Mouse (Mus musculus) stomach, postnatal 0 days (tissue): ENCODE data around the gene Nup37. TPM values are rescaled to one million over a fixed set of nuclear protein-coding genes. Genes with fewer than 3 reads are reported as not detected.

Experiments
- ATAC-seq: fragments of 200-750 bp; cut with Nextera tagmentation; 2 replicates; pipeline ENCODE4 v1.8.0; 2017; ENCODE audit not compliant: low FRiP score, low TSS enrichment
- DNase-seq: peaks from one replicate; pipeline ENCODE4 v3.0.0-alpha.2; 2016; ENCODE audit warnings: low spot score
- H3K27ac ChIP-seq: fragments of 300-500 bp; sonication (generic); replicated peaks from 2 replicates; pipeline ENCODE4 v1.5.1; 2014; ENCODE audit warnings: mild to moderate bottlenecking, control low read depth
- H3K27me3 ChIP-seq: fragments of 300-500 bp; sonication (generic); 2 replicates; pipeline ENCODE4 v1.6.1; 2014; ENCODE audit warnings: low read length; ENCODE audit not compliant: control insufficient read depth, insufficient read depth
- H3K36me3 ChIP-seq: fragments of 300-500 bp; sonication (generic); 2 replicates; pipeline ENCODE4 v1.6.1; 2014; ENCODE audit warnings: low read length, mixed read lengths; ENCODE audit not compliant: control insufficient read depth, insufficient read depth
- H3K4me1 ChIP-seq: fragments of 300-500 bp; sonication (generic); replicated peaks from 2 replicates; pipeline ENCODE4 v1.6.1; 2014; ENCODE audit warnings: antibody characterized with exemption; ENCODE audit not compliant: control insufficient read depth, insufficient read depth
- H3K4me2 ChIP-seq: fragments of 300-500 bp; sonication (generic); replicated peaks from 2 replicates; pipeline ENCODE4 v1.6.1; 2014; ENCODE audit warnings: low read depth, mild to moderate bottlenecking, control low read depth, moderate library complexity
- H3K4me3 ChIP-seq: fragments of 300-500 bp; sonication (generic); 2 replicates; pipeline ENCODE4 v1.5.1; 2014; ENCODE audit warnings: low read depth, low read length, control low read depth
- H3K9ac ChIP-seq: fragments of 300-500 bp; sonication (generic); 2 replicates; pipeline ENCODE4 v1.6.1; 2014; ENCODE audit warnings: mild to moderate bottlenecking, low read length, control low read depth, mixed read lengths
- H3K9me3 ChIP-seq: fragments of 300-500 bp; sonication (generic); 2 replicates; pipeline ENCODE4 v1.6.1; 2016; ENCODE audit warnings: low read length; ENCODE audit not compliant: control insufficient read depth
- CTCF ChIP-seq: IDR thresholded peaks from 2 replicates; pipeline ENCODE4 v1.5.1; 2016; ENCODE audit warnings: antibody characterized with exemption, low read depth, mild to moderate bottlenecking, moderate library complexity
- EP300 ChIP-seq: optimal IDR thresholded peaks from 2 replicates; pipeline ENCODE3; 2016; ENCODE audit warnings: antibody characterized with exemption
- WGBS: fragments of 180-500 bp; shearing (Covaris S2); extraction: QIAGEN DNeasy Blood & Tissue Kit; methylation state at CpG from one replicate; pipeline ENCODE4 v1.1.7; 2014; 5-methylcytosine and 5-hydroxymethylcytosine counted together
- polyA plus RNA-seq: library from polyadenylated mRNA; unstranded; fragments of >200 nt; fragmentation: Nextera tagmentation; extraction: Ambion mirVana; gene quantifications from 2 replicates; pipeline ENCODE4 v1.2.1, GENCODE M21; 2015

The Nup37 gene
- polyA plus RNA-seq, result 32.0 and 37.4 TPM in 2 replicates

DNA sequence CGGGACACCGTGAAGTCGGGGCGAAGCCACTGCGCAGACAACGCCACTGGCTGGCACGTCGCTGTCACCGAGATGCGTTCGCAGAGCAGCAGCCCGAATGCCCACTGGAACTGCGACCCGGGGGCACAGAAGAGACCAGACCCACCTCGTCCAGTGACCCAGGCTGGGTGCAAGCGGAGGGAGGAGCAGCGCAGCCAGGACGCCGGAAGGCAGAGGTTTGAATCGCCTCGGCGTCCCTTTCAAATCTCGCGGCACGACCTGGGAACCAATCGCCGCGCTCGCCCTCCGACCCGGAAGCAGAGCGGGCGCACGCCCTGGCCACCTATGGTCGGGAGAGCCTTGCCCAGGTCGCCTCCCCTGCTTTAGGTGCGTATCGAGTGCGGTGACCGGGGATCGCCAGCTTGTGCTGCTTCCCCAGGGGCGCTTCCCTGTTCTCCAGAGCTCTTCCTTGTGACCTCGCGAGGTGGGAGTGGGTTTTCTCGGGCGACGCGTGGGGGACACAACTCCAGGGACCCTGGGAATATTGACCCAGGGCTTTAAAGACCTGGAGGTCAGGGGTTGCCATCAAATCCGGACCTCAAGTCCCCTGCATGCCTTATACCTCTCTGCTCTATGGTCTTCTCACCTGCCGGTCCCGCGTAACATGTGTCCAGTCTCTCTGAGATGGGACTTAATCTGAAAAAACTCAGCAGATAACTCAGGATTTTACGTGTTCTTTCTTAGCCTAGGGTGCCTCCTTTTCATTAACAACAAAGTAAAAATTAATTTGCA is at the start of gene Nup37, which contains the start of gene Parpbp:
Gene Nup37 (plus strand): TSS at position 286 of the 771 bp plus-strand sequence.
Gene Parpbp (minus strand): TSS at position 235 of the 771 bp plus-strand sequence.
- WGBS, result under 1% methylated on average over 50 of the region's 53 CpGs
- TF ChIP-seq CTCF, result 0 out of 2 replicates have a peak, but pooled peaks have one; percentile 15
- no peak for TF ChIP-seq EP300
- Histone ChIP-seq H3K4me3 (peak within 1 kb of the TSS; percentile 81), H3K4me2 (peak within 1 kb of the TSS; percentile 95), H3K4me1 (no peaks in the 10 kb centered on the region), H3K9me3 (no peaks in the 10 kb centered on the region), H3K27ac (no peak within 1 kb of the TSS), H3K9ac (peak within 1 kb of the TSS; percentile 84), H3K36me3 (0 out of 2 replicates have a peak, but pooled peaks cover 2% of the 10 kb centered on the region), H3K27me3 (no peaks in the 10 kb centered on the region)
- ATAC-seq, result peak; percentile 99
- peak; percentile 91 for DNase-seq

DNA sequence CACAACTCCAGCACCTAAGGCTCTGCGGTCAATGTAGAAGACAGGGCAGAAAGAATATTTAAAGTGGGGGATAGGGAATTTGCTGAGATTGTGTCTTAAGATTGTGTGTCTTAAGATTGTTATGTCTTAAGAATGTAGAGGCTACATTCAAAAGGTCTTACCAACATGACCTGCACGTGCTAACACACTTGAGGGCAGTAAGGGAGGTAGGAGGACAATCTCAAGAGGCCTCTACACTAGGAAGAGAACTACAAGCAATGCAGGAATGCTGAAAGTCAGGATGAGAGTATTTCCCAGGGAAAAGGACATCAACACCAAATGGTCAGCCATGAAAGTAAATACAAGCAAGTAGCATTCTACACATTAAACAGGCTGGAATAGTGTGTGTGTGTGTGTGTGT is 40.6 kb upstream of the Nup37 start:
- no peak overlapping the region for H3K27ac ChIP-seq
- no peak overlapping the region for H3K9ac ChIP-seq
- no peaks in the 10 kb centered on the region for H3K4me1 ChIP-seq
- H3K4me2 ChIP-seq, result no peak overlapping the region
- no peaks in the 10 kb centered on the region for H3K36me3 ChIP-seq
- DNase-seq (no peak), ATAC-seq (no peak)
- no peaks in the 10 kb centered on the region for H3K9me3 ChIP-seq
- 94% methylated on average over 2 of the region's 2 CpGs for WGBS
- H3K4me3 ChIP-seq, result no peak overlapping the region
- H3K27me3 ChIP-seq, result no peaks in the 10 kb centered on the region
- TF ChIP-seq EP300, result no peak
- TF ChIP-seq CTCF, result no peak

DNA sequence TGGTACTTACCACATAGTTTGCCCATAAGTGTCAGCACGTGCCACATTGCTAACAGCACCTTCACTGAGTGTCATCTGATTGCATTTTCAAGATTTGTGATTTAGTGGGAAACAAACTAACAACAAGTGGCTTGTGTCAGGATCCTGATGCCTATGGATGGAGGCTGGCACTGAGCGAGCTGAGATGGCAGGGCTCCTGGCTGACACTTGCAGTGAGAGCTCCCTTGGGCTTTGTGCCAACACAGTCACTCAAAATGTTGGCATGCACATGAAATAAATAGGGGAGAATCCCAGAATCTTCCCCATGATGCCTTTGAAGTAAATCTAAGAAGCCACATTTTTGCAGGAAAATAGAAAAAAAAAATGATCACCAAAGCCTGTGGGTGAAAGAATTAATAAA is 33.5 kb upstream of the Nup37 start:
- no peak overlapping the region for H3K9ac ChIP-seq
- no peaks in the 10 kb centered on the region for H3K27me3 ChIP-seq
- H3K36me3 ChIP-seq, result no peaks in the 10 kb centered on the region
- no peak overlapping the region for H3K4me3 ChIP-seq
- DNase-seq (no peak), ATAC-seq (no peak)
- H3K27ac ChIP-seq, result no peak overlapping the region
- TF ChIP-seq CTCF (no peak), EP300 (no peak)
- no peak overlapping the region for H3K4me2 ChIP-seq
- no peaks in the 10 kb centered on the region for H3K4me1 ChIP-seq
- 89% methylated on average over 2 of the region's 2 CpGs for WGBS
- no peaks in the 10 kb centered on the region for H3K9me3 ChIP-seq

DNA sequence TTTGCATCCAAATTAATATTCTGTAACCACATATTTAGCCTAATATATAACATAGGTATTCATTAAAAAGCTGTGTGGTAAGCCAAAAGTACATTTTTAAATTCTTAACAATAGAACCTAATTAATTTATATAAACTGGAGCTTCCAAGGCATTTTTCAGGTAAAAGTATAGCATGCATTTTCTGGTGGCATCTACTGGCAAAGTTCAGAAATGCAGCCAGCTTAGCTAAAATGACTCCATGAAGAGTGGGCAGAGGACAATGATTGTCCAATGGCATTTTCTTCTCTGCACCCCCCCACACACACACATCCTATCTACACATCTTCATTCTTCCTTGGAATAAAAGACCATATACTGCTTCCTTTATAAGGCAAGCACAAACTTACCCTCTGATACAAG is 27.1 kb upstream of the Nup37 start:
- H3K27me3 ChIP-seq, result no peaks in the 10 kb centered on the region
- H3K27ac ChIP-seq, result no peak overlapping the region
- no peaks in the 10 kb centered on the region for H3K9me3 ChIP-seq
- TF ChIP-seq CTCF (peak; percentile 55), EP300 (no peak)
- no peak for DNase-seq
- H3K4me2 ChIP-seq, result no peak overlapping the region
- H3K36me3 ChIP-seq, result 0 out of 2 replicates have a peak, but pooled peaks cover 2% of the 10 kb centered on the region
- H3K4me3 ChIP-seq, result no peak overlapping the region
- no peak overlapping the region for H3K9ac ChIP-seq
- no peak for ATAC-seq
- H3K4me1 ChIP-seq, result no peaks in the 10 kb centered on the region

DNA sequence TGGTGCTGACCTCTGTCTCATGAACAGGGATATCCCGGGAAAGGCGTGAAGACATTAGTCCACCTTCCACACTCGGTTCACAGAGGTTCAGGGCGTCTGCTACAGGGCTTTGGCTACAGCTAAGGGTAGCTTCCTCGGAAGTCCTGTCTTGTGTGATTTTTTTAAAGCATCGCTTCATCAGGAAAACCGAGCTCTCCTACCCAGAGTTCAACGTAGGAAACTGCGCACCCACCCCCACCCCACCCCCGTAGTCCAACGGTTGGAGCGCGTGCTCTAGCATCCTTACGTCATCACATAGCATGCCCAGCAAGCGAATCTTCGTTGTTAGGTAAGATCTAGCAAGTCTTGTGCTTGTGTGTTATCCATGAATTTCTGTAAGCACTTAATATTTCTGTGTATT is 11.2 kb upstream of the Nup37 start:
- no peak for TF ChIP-seq CTCF
- no peaks in the 10 kb centered on the region for H3K9me3 ChIP-seq
- no peak overlapping the region for H3K4me2 ChIP-seq
- H3K36me3 ChIP-seq, result no peaks in the 10 kb centered on the region
- no peaks in the 10 kb centered on the region for H3K4me1 ChIP-seq
- ATAC-seq (no peak), DNase-seq (no peak)
- 97% methylated on average over 16 of the region's 16 CpGs for WGBS
- H3K9ac ChIP-seq, result no peak overlapping the region
- H3K27ac ChIP-seq, result no peak overlapping the region
- H3K4me3 ChIP-seq, result no peak overlapping the region
- H3K27me3 ChIP-seq, result no peaks in the 10 kb centered on the region

DNA sequence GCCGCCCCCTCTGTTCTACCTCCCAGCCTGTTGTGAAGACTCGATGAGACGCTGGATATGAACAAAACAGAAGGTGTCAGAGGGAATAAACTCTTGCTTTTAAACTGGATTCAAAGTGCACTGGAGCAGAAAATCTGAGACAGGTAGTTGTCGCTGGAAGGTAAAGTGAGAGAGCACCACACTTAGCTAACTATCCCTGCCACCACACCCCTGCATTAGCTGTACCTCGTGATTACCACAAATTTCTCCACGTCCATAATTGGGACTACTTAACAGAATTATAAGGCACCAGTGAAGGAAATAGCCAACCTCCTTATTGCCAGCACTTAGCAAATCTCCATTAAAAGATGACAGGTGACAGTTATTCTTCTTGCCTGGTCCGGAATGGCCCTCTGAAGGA is 605 bp upstream of the Nup37 start:
- H3K9me3 ChIP-seq, result no peaks in the 10 kb centered on the region
- 17% methylated on average over 7 of the region's 7 CpGs for WGBS
- ATAC-seq, result no peak
- H3K36me3 ChIP-seq, result no peaks in the 10 kb centered on the region
- H3K9ac ChIP-seq, result peak overlapping the region; percentile 84
- H3K4me1 ChIP-seq, result no peaks in the 10 kb centered on the region
- H3K27me3 ChIP-seq, result no peaks in the 10 kb centered on the region
- no peak overlapping the region for H3K27ac ChIP-seq
- no peak for DNase-seq
- TF ChIP-seq EP300, result no peak
- no peak for TF ChIP-seq CTCF
- peak overlapping the region; percentile 81 for H3K4me3 ChIP-seq
- H3K4me2 ChIP-seq, result peak overlapping the region; percentile 95
